Mouse (Mus musculus) mature B cell (primary cell): ENCODE data around the gene Hsp90aa1.
"Not testable (repeated sequence)": the region's sequence is repeated elsewhere in the genome, so short reads cannot be mapped to it uniquely, and the experiment has no call there.

Experiments
- in situ Hi-C: fragments of 300-500 bp; cut with MboI; formaldehyde crosslinking; loops from 2 replicates; pipeline ENCODE4 v1.14.3; 2019

Hsp90aa1 gene

DNA sequence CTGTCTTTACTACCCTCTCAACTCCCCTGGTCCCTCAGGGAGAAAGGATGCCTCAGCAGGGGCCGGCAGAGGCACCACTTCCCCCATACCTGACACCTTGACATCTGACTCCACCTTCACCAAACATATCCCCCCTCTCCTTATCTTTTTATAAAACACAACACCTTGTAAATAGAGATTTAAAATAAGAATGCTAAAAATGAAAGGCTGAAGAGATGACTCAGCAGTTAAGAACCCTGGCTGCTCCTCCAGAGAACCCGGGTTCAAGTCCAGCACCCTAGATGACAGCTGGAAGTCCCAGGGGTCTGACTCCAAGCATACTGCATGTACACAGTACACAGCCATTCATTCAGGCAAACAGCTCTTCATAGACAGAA lies 3.4 kb downstream of the Hsp90aa1 start:
- in situ Hi-C loops = no loop called here

DNA sequence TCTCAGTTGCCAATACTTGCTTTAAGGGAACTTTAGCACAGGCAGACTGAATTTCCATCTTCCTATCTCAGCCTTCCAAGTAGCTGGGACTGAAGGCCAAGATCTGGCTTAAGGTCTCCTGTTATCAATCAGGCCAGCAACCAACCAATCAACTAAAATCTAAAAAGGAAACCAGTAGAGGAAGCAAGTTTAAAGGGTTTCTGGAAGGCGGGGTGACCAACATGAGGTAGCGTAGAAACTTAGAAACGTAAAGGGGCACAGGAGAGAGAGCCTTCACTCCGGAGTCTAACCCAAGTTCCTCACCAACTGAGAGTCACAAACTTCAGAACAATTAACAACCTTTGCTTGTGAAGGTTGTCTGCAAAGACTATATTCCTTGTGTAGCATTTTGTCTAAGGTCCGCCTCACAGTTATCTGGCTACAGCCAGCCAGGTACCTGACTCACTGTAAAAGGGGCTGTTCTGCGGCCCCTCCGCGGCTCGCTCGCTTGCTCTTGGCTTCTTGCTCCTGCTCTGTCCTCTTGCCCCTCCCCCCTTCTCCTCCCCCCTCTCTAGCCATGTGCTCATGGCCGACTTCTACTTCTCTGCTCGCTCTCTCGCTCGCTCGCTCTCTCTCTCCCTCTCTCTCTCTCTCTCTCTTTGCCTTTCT lies 3.9 kb downstream of the Hsp90aa1 start:
- in situ Hi-C loops = no loop called here

DNA sequence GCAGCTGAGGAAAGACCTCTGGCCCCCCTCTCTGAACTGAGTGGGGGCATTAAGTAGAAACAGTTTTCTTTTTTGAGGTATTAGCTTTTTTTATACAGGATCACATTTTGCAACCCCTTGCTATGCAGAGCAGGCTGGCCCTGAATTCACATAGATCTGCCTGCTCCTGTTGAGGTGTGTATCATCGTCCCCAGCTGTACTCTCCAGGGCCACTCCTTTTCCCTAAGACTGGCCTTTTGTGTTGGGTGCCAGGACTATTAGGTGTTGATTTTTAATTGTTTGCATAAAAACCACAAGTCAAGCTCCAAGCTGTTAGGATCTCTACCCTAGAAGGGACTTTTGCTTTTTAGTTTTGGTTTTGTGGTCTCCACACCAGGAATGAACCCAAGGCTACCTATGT lies 4.4 kb downstream of the Hsp90aa1 start:
- in situ Hi-C loops = no loop called here

DNA sequence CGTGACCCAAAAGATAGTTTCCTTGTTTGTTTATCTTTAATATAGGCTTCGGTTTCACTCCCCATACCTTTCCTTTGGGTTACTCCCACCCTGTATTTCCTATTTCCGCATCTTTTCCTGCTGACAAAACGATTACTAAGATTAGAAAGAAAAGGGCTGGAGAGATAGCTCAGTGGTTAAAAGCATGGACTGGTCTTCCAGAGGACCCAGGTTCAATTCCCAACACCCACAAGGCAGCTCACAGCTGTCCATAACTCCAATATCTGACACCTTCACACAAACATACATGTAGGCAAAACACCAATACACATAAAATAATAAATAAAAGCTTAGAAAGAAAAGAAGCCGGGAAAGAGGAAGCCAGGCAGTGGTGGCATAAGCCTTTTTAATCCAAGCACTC lies 5.1 kb downstream of the Hsp90aa1 start:
- in situ Hi-C loops = no loop called here

DNA sequence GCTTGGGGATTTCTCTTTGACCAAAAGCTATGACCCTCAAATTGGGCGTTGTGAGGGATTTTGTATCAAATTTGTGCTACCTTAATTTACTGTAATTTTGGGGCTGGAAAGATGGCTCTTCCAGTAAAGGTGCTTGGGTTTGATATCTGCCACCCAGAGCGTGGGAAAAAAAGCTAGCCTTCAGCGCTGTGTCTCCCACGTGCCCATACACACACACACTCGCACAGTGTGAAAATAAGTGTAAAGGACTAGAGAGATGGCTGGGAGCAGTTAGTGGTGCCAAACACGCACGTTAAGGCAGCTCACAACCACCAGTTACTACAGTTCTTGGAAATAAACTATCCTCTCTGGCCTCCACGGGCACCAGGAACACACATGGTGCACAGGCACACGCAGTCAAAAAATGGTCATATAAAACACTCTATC lies 5.5 kb downstream of the Hsp90aa1 start:
- in situ Hi-C loops = no loop called here

DNA sequence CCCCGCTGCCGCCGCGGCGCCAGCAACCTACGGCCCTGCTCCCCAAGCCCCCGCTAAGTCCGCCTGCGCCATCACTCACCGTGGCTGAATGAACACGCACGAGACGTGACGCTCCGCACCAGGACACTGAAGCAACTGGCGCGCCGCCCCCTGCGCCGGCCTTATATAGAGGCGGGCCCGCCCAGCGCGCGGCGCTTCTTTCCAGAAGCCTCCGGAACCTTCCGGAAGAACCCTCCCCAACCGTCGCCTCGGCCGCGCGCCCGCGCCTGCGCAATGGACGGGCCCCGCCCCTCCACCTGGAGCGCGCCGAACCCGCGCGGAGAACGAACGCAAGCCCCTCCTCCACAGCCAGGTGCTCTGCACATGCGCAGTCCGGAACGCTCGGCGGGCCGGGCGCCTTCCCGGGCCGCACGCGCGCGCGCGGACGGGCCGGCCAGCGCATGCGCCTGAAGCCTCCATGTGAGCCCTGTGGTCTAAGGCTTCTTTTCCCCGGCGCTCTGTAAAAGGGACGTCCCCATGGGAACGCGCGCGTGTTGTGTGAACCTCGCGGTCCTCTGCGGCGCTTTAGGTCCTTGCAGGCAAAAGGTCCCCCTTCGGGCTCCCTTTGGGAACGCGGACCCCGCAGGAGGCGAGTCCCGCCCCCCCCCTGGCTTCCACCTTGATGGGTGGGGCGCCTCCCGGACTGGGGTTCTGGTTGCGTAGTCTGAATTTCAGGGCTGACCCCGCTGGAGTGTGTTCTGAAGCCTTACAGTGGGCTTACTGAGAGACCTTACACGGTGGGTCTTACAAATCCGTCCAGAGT lies 6.2 kb downstream of the Hsp90aa1 start:
- in situ Hi-C loops = no loop called here

DNA sequence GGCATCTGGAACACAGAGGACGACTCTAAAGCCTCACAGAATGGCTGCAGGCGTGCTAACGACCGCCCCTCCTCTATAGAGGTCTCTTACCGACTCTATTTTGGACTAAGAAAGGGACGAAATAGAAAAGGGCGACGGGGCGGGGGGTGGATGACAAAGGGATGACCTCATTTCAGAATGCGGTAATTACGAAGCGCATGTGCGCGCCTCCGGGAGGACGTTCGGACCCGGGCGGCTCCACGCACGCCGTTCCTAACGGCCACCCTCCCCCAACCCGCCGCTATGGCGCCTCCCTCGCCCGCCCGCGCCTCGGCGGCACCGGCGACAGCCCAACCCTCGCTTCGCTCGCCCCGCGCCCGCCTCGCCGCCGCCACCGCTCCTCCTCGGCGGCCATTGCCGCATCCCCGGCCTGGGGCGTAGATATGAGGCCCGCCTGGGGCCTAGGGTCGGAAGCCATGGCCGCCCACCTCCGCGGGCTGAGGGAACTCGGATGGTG lies 6.8 kb downstream of the Hsp90aa1 start:
- in situ Hi-C loops = no loop called here

DNA sequence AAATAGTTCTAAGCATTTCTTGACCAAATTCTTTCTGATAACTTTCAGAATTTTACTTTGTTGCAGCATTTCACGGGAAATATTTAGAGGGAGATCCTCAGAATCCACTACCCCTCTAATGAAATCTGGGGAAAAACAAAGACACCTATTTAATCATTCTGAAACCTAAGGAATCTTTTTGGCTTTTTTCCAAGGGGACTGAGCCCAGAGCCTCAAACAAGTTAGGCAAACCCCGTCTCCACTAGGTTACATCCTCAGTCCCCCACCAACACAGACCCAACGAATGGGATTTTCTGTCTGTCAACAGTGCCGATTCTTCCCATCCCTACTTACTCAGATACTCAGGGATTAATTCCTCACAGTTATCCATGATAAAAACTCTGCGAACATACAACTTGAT lies 9.2 kb downstream of the Hsp90aa1 start:
- in situ Hi-C loops = not testable (repeated sequence)

DNA sequence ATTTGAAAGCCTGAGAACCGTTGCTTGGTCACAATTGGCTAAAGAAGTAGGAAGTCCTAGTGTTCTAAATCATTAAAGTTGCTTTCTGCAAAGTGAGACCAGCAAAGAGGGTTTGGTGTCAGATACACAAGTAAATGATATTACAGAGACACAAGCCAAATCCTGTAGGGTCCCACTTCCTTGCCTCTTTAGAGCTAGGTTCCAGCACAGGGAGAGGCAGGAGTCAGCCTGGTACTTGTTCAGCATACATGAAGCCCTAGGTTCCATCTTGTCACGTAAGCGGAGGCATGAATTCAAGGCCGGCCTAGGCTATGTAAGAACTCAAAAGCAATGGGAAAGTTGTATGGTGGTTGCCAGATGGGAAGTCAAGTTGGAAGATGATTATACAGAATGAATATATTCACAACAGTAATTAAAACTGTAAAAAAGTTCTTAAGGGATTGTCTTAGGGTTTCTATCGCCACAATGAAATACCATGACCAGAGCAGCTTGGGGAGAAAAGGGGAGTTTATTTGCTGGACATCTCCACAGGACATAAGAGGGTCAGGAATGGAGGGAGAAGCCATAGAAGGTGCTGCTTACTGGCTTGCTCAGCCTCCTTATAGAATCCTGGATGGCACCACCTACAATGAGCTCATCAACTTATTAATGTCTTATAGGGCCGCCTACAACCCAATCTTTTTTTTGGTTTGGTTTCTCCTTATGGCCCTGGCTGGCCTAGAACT lies 12.4 kb downstream of the Hsp90aa1 start:
- in situ Hi-C loops = no loop called here

DNA sequence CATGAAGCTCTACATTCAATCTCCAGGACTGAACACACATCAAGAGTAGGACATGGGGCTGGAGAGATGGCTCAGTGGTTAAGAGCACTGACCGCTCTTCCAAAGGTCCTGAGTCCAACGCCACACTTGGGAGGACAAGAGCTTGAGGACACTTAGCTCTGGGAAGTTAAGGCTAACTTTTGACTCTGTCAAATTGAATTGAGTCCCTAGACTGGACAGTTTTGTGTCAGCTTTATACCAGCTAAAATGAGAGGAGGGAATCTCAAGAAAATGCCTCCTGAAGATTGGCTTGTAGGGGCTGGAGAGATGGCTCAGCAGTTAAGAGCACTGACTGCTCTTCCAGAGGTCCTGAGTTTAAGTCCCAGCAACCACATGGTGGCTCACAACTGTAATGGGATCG lies 13.6 kb downstream of the Hsp90aa1 start:
- in situ Hi-C loops = not testable (repeated sequence)

DNA sequence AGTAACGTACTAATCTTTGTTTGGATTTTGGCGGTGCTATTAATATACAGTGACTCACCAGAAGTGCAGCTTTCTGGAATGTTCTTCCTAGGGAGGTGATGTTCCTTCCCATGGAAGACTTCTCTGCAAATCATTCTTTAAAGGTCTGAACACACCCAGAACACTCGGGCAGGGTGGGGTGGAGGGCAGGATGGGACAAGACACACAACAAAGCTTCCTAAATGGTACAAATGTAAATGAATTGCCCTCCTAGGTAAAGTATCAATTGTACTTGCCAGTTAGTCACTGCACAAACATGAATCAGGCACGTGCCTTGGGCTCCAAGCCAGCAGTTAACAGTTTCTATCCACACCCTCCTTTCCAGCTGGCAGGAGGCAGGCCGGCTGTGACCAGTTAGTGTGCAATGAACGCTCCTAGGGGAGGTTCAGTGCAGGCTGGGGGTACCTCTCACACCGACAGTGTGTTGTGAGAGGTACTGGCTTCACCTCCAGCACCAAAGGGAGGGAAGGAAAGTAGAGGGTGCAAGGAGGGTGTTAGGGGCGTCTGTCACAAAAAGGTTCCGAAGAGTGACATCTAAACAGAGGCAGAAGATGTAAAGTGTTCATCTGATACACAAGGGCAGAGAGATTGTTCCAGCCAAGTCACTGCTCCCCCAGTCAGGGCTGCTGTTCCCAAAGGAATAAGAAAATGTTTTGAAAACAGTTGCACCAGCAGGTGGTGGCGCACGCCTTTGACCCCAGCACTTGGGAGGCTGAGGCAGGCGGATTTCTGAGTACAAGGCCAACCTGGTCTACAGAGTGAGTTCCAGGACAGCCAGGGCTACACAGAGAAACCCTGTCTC lies 14.4 kb downstream of the Hsp90aa1 start:
- in situ Hi-C loops = no loop called here

DNA sequence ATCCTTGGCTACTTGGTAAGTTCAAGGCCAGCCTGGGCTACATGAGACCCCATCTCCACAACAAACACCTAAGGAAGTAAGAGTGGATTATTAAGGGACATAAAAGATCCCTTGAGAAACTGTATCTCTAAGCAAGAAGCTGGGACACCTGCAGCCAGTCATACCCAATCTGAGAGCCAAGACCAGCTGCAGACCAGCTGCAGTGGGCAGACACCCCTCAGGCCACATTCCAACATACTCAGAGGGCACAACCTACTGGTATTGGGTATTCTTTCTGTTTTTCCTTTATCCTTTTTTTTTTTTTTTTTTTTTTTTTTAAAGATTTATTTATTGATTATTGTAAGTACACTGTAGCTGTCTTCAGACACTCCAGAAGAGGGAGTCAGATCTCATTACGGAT lies 18.9 kb downstream of the Hsp90aa1 start:
- in situ Hi-C loops = no loop called here

DNA sequence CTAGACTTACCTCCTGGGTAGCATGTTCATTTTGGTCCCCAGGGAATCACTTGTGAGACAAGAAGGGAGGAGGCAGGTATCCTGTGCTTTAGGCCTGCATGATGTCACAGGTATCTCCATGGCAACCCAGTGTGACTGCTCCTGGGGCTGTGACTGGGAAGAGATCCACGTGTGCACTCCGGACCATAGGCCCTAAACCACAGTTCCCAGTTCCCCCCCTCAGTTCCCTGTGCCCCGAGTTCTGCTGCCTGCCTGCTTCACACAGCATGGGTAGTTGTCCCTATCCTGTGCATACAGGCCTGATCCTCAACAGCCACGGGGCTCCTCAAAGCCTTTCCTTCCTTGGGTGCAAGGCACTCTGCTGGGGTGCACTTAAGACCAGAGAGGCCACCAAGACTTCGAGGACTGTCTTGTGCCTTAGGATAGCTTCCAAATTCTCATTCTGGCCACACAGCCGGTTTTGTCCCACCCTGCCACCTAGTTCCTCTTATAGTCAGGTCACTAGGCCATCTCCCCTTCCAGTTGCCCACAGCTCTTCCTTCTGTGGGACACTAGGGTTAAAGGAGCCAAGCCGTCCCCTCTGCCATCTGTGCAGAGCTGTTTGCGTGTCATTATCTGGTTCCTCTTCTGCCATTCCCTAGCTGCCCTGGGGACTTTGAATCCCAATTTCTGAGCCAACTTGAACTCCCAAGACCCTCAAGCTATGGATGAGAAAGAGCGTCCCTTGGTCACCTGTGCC lies 19.8 kb downstream of the Hsp90aa1 start, which contains the start of gene 1700001K19Rik:
1700001K19Rik (minus strand) TSS at position 59 of the 739 bp plus-strand sequence.
- in situ Hi-C loops = no loop called here

DNA sequence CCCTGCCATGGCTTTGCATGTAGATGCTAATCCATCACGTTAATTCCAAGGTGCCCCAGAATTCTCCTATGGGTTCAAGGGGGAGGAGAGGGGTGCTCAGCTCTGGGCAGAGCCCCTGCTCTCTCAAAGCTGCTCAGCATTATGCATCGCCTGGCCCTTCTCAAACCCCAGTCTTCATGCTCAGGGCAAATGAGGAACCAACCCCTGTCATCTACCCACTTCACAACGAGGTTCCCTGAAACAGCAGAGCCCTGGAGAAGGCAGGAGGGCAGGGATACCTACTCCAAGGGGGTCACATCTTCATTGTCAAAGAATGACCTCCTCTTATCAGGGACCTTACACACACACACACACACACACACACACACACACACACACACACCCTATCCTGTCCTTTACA lies 20.6 kb downstream of the Hsp90aa1 start:
- in situ Hi-C loops = no loop called here

DNA sequence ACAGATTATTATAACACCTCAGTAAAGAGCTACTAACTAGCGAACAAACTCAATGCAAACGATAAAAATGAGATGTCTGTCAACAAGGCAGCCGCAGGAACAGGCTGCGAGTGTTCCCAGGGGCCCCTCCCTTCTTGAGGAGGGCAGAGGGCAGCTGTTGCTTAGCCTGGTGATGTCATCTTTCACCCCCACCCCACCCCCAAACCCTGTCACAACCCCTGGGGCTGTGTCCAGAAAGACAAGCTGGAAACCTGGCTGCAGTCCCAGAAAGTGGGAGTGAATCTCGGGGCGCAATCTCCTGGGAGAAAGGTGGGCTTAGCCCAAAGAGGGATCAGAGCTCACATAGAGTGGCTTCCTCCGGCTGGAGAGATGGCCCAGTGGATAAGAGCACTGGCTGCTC lies 21.3 kb downstream of the Hsp90aa1 start:
- in situ Hi-C loops = no loop called here

DNA sequence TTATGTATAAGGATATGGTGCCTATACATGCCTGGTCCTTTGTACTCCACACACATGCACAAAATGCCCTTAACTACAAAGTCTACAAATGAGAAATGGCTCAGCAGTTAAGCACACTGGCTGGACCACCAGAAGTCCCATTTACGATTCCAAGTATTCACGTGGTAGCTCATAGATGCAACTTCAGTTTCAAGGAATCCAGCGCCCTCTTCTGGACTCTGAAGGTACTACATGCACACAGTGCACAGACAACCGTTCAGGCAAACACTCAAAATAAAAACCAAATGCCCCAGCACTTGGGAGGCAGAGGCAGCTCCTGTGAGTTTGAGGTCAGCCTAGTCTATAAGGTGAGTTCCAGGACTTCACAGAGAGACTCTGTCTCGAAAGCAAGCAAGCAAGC lies 28.3 kb downstream of the Hsp90aa1 start:
- in situ Hi-C loops = no loop called here

DNA sequence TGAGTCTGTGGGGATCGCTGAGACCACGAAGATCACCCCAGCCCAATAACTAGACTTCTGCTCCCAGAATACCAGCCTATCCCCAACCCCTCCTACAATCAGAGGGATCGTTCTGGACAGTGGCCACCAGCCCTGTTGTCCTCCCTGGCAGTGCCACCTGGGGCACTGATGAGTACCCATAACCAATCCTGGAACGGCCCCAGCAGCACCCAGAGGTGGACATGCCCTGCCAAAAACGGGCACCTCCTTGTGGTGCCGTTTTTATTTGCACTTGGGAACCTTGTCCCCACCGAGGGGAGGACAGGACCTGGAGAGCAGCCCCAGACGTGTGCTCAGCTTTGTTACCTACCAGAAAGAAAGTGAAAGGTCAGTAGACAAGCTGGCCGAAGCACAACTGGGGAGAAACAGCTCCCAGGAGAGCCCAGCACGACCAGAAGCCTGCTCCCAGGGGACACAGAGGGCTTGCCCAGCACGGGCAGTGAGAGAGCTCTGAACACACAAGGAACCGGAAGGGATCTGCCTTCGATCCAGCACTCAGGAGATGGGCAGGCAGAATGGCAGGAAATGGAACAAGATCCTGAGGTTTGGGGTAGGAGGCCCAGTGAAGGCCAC lies 35.0 kb downstream of the Hsp90aa1 start:
- in situ Hi-C loops = no loop called here

DNA sequence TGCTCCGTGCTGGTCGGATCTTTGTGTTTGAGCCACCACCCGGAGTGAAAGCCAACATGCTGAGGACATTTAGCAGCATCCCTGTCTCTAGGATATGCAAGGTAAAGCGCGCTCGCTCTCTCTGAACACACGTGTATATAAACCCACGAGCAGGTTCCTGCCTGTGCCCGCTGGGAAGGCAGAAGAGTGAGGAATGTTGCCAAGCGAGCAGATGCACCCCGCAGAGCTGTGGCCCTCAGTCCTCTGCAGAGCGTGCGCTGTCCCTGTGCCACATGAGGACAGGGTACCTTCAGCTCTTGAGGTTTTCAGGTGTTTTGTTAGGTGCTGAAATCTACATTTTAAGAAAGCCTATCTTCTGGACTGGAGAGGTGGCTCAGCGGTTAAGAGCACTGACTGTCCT lies 40.8 kb downstream of the Hsp90aa1 start:
- in situ Hi-C loops = no loop called here

DNA sequence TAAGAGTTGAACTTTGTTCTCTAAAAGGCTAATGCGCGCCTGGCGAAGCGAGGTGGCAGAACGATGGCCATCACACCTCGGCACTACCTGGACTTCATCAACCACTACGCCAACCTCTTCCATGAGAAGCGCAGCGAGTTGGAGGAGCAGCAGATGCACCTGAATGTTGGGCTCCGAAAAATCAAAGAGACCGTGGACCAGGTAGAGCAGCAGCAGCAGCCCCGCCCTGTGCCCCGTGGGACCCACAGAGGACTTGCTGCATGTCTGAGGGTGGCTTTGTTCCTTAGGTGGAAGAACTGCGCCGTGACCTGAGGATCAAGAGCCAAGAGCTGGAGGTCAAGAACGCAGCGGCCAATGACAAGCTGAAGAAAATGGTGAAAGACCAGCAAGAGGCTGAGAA lies 51.1 kb downstream of the Hsp90aa1 start:
- in situ Hi-C loops = no loop called here

DNA sequence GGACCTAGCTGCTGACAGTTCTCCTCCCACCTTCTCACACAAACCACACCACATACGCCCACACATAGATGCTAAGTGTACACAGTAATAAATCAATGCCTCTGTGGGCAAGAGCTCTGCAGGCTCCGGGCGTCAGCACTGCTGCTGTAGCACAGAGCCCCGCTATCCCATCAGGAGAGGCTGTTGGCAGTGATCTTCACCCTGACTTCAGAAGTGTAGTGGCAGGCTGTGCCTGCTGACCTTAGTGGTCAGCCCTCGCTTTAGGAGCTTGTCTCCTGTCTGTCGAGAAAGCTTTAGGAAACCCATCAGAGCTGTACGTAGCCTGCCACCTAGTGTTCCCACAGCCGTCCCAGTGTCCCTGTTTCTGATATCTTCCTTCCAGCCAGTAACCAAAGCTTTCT lies 52.3 kb downstream of the Hsp90aa1 start:
- in situ Hi-C loops = no loop called here
